Mouse (Mus musculus) WW6 (cell line): Measurements from ENCODE around the gene Hoxd1.

Experiments
- DNase-seq: peaks from one replicate; pipeline ENCODE4 v3.0.0-alpha.2; 2013; ENCODE audit warnings: low read depth, low spot score

Gene Hoxd1

GRCm38 (mm10) chr2:74762522-74763244 lies at the start of gene Hoxd1:
Gene Hoxd1 (plus strand): TSS chr2:74762980.
- DNase-seq, result no peak

DNA sequence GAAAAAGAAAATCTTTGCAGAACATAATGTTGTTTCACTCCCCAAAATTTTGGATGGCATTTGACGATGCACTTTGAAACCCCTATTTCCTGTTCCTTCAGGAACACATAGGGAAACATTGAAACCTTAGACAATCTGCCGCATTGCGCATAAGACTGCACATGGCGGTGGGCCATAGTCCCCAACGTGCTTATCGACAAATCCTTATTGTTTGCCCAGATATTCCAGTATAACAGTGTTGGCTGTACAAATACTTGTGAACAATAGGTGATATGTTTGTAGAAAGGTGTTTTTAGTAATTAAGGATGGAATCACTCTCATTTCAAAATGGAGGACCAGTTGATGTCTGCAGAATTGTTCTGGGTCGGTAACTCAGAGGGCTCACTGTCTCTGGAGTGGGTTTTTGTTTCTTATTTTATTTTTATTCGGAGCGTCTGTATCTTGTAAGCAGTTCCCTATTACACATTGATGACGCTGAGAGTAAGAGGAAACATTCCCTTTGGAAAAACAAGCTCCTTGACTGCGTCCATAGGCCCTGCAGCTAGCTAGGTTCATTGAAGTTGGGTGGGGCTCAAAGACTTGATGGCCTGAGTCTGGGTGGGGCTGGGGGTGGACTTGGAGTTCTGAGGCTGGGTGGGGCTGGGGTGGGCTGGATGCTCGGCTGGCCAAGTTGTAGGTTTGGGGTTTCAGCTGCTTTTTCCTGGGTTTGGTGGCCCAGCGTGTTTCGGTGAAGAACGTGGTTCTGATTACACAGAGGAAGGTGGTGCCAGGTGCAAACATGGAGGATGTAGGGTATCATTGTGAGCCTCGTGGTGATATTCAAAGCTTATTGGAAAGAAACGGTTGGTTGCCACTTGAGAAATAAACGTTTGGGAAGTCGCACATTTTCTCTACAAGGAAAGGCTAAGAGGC lies 49.3 kb upstream of the Hoxd1 start:
- DNase-seq, result no peak

GRCm38 (mm10) chr2:74714156-74714789 lies 48.5 kb upstream of the Hoxd1 start:
- no peak for DNase-seq

- no peak for DNase-seq
These were observed 47.9 kb upstream of the Hoxd1 start for GRCm38 (mm10) chr2:74714881-74715280.

DNA sequence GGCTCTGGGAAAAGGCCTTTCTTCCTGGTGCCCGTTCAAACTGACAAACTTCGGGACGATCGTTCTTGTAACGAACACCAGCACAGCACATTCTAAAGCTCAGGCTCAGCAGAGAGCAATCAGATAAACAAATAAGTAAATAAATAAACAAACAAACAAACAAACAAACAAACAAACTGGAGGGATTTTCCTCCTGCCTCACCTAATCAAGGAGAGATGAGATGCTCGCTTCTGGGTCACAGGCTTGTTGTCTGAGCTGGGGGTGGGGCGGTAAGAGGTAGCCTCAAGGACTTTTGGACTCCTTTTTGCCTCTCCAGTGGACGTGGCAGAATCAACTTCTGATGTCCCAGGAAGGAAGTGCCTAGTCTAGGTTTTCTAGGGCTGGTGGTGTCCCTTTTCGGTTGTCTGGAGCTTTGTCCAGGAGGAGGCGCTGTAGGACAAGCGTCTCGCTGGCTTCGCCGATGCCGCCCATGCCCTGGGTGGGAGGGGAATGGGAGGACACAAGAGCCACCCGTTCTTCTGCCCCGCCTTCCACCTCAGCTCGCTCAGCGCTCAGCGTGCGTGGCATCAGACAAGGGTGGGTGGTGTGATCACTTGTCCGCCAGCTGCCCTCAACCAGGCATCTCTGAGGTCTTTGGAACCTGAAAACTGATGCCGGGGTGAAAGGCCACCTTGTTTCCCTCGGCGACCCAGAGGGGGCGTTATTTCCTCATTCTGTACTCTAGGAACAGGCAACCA lies 47.1 kb upstream of the Hoxd1 start:
- DNase-seq, result peak; percentile 79

DNA sequence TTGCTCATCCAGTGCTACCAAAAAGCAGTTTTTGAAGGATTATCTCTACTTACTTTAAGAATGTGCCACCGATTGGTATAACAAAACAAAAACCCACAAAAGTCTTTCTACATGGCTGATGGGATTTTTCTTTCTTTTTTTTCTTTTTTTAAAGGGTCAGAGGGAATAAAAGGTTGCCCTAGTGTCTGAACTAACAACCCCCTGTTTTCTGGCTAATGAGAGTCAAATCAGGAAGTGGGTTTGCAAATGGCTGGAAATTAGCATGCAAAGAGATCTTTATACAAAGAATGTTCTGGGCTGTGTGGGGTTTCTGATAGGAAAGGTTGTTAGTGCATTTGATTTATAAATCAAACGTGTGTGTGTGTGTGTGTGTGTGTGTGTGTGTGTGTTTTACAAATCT lies 42.4 kb upstream of the Hoxd1 start:
- no peak for DNase-seq

- no peak for DNase-seq
These were observed 41.8 kb upstream of the Hoxd1 start for GRCm38 (mm10) chr2:74720955-74721491.

DNA sequence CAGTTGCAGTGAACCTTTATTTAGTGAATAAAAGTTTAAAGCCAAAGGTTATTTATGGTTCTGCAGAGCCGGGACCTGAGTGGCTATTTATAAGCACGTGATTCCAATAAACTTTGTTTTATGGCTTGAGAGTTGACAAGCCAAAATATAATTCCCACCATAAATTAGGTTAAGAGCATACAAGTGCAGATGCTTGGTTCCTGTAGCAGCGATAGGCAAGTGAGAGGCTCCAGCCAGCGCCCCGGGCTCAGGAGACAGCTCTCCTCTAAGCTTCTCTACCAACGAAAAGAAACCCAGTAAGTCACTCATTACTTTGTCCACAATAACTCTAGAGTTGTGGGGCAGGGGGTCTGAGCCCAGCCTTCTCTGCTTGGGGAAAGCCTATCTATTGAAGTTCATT lies 40.9 kb upstream of the Hoxd1 start:
- DNase-seq, result no peak

DNA sequence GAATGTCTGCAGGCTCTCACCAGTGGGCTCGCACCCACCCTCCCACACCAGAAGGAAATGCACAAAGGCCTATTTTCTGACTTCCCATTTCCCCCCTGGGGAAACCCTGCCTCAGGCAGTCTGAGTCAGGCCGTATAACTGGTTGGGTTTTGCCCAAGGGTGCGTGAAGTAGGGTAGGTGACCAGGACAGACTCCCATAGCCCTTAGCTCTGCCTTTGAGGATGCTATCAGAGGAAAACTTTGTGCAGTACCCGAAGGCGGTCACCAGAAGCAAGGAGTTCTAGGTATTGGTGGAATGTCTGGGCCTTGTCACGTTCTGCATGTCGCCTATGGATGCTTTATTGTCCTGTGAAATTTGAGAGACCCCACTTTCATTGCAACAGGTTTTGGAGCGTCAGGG lies 39.8 kb upstream of the Hoxd1 start:
- DNase-seq, result no peak

DNA sequence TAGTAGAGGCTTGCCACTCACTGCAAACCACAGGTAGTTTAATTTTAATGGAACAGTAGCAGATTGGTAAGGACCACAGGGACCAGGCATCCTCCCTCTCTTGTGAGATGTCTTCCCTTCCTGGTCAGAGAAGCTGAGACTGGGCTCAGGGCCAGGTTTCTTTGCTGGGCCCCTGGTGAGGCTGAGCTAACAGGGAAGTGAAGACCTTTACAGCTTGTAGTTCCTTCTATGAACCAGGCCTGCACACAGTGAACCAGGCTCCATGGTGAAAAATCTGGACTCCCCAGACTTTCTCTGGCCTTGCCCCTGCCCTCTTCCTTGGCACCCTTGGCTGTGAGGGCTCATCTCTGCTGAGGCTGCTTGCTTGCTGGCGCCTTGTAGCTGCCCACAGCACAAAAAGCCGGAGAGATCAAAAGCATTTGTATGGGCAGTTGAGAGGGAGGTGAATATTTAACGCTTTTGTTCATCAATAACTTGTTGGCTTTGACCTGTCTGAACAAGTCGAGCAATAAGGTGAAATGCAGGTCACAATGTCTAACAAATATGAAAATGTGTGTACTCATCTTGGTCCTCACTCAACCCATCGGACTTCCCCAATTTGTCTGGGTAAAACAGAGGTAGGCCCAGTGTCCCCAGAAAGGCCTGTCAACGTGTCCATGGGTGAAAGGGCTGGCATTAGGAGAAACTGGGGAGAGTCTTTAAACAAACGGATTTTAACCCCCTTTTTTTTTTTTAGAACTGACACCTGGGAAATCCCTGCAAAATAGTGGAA lies 38.4 kb upstream of the Hoxd1 start:
- DNase-seq, result no peak

GRCm38 (mm10) chr2:74725171-74725570 lies 37.6 kb upstream of the Hoxd1 start:
- DNase-seq, result no peak

GRCm38 (mm10) chr2:74726551-74726950 lies 36.2 kb upstream of the Hoxd1 start, which contains the start of gene Gm28230:
Gene Gm28230 (plus strand): TSS chr2:74726728.
- no peak for DNase-seq

- DNase-seq, result no peak
These were observed 35.7 kb upstream of the Hoxd1 start for GRCm38 (mm10) chr2:74726973-74727639.

DNA sequence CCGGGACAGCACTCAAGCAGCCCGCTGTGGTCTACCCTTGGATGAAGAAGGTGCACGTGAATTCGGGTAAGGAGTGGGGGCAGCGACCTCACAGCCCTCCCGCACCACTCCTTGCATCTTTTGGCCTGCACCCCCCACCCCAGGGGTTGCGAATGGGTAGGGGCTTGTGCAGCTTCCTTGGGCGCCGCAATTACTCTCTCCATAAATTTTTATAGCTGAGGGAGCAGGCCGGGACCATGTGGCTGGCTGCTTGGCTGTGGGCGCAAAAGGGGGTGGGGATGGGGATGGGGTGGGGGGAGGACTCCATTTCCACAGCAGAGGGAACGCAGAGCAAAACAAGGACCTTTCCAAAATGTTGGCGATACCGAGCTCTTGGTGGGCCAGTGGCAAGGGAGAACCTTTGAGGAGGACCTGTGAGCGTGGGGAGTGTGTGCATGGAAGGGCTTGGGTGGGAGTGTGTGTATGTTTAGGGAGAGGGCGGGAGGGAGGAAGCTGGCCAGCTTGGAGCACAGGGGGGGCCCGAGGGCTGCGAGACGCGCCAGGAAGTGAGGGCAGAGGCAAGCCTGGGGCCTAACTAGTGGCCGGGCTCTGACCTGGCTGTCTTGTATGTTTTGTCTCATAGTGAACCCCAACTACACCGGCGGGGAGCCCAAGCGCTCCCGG lies 35.0 kb upstream of the Hoxd1 start:
- DNase-seq, result no peak

DNA sequence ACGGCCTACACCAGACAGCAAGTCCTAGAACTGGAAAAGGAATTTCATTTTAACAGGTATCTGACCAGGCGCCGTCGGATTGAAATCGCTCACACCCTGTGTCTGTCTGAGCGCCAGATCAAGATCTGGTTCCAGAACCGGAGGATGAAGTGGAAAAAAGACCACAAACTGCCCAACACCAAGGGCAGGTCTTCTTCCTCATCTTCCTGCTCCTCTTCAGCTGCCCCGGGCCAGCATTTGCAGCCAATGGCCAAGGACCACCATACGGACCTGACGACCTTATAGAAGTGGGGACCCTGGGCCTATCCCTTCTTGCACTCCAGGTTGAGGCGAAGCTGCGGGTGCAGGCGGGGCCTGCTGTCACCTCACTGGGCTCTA lies 34.5 kb upstream of the Hoxd1 start:
- DNase-seq, result no peak

DNA sequence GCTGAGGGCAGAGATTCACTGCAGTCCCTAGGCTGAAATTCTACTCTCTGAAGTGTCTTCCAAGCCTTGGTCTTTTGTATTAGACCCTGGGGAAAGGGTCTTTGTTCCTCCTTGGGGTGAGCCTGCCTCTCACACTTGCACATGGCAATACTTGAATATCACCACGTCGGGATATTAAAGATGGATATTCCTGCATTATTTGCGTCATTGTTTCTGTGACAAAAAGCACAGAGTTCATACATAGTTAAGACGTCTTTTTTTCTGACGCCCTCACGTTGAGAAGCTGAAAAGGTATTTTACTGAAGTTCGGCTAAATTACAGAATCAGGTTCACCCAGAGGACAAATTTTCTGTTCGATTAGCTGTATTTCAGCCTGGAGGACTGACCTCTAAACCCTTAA lies 32.4 kb upstream of the Hoxd1 start:
- DNase-seq, result no peak

GRCm38 (mm10) chr2:74731055-74731454 lies 31.7 kb upstream of the Hoxd1 start:
- DNase-seq, result no peak

- no peak for DNase-seq
These were observed 30.8 kb upstream of the Hoxd1 start for GRCm38 (mm10) chr2:74731799-74732512.
